Mouse (Mus musculus): ENCODE results near the gene BC147527. TPM values are rescaled to one million over a fixed set of nuclear protein-coding genes. Genes with fewer than 3 reads are reported as not detected.
A peak's percentile ranks its signal among the peaks of the same experiment; 100 is the strongest.
"Not testable (repeated sequence)": the region's sequence is repeated elsewhere in the genome, so short reads cannot be mapped to it uniquely, and the experiment has no call there.

The BC147527 gene
- polyA plus RNA-seq, 1 experiment from 2014 or later, result 0.23 TPM

GRCm38 (mm10) chr13:120300853-120301252 lies 661 bp downstream of the BC147527 start:
- no peak for ATAC-seq
- H3K4me1 ChIP-seq (ENCODE audit: control insufficient read depth, insufficient read depth, low read length), result no peaks in the 10 kb centered on the region

GRCm38 (mm10) chr13:120310749-120311148 lies 10.6 kb downstream of the BC147527 start:
- H3K27me3 ChIP-seq (replicated peaks; ENCODE audit: control insufficient read depth, insufficient read depth, low read length), result no peaks in the 10 kb centered on the region
- no peak for DNase-seq (ENCODE audit: low spot score)
- no peaks in the 10 kb centered on the region for H3K9me3 ChIP-seq (replicated peaks; ENCODE audit: control insufficient read depth, low read length)
- no peak overlapping the region for H3K4me2 ChIP-seq (ENCODE audit: low read length)
- no peaks in the 10 kb centered on the region for H3K4me1 ChIP-seq (ENCODE audit: control insufficient read depth, insufficient read depth, low read length)
- H3K27ac ChIP-seq (ENCODE audit: low read depth, low read length), result no peak overlapping the region
- 84% methylated on average over 4 of the region's 4 CpGs for WGBS
- H3K4me3 ChIP-seq (ENCODE audit: low read depth, low read length), result no peak overlapping the region
- H3K9ac ChIP-seq (ENCODE audit: low read length), result no peak overlapping the region
- no peak for ATAC-seq
- H3K36me3 ChIP-seq (ENCODE audit: control insufficient read depth, insufficient read depth, low read length), result no peaks in the 10 kb centered on the region

More at GRCm38 (mm10) chr13:120300853-120301252, 661 bp downstream of the BC147527 start:
- no peak overlapping the region for H3K4me3 ChIP-seq (ENCODE audit: low read depth, low read length)
- no peak overlapping the region for H3K27ac ChIP-seq (ENCODE audit: low read depth, low read length)
- no peak overlapping the region for H3K9ac ChIP-seq (ENCODE audit: low read length)
- DNase-seq (ENCODE audit: low spot score), result no peak
- H3K27me3 ChIP-seq (replicated peaks; ENCODE audit: control insufficient read depth, insufficient read depth, low read length), result no peaks in the 10 kb centered on the region
- WGBS, result 88% methylated on average over 4 of the region's 4 CpGs
- H3K4me2 ChIP-seq (ENCODE audit: low read length), result no peak overlapping the region
- H3K9me3 ChIP-seq (replicated peaks; ENCODE audit: control insufficient read depth, low read length), result no peaks in the 10 kb centered on the region
- no peaks in the 10 kb centered on the region for H3K36me3 ChIP-seq (ENCODE audit: control insufficient read depth, insufficient read depth, low read length)

GRCm38 (mm10) chr13:120313584-120313983 lies 13.4 kb downstream of the BC147527 start:
- Histone ChIP-seq H3K27ac (ENCODE audit: low read depth, low read length) (no peak overlapping the region), H3K9me3 (replicated peaks; ENCODE audit: control insufficient read depth, low read length) (no peaks in the 10 kb centered on the region), H3K4me2 (ENCODE audit: low read length) (no peak overlapping the region), H3K9ac (ENCODE audit: low read length) (no peak overlapping the region), H3K36me3 (ENCODE audit: control insufficient read depth, insufficient read depth, low read length) (no peaks in the 10 kb centered on the region), H3K4me1 (ENCODE audit: control insufficient read depth, insufficient read depth, low read length) (no peaks in the 10 kb centered on the region), H3K27me3 (replicated peaks; ENCODE audit: control insufficient read depth, insufficient read depth, low read length) (no peaks in the 10 kb centered on the region), H3K4me3 (ENCODE audit: low read depth, low read length) (no peak overlapping the region)
- DNase-seq (ENCODE audit: low spot score), result peak; percentile 5
- ATAC-seq, result no peak
- 48% methylated on average over 14 of the region's 14 CpGs for WGBS

GRCm38 (mm10) chr13:120316578-120316977 lies 16.4 kb downstream of the BC147527 start, which contains the start of gene Tcstv3:
Tcstv3 (plus strand) TSS chr13:120316878.
- not testable (repeated sequence) for ATAC-seq; H3K27ac ChIP-seq (ENCODE audit: low read depth, low read length); H3K36me3 ChIP-seq (ENCODE audit: control insufficient read depth, insufficient read depth, low read length); H3K27me3 ChIP-seq (replicated peaks; ENCODE audit: control insufficient read depth, insufficient read depth, low read length); H3K9ac ChIP-seq (ENCODE audit: low read length); H3K9me3 ChIP-seq (replicated peaks; ENCODE audit: control insufficient read depth, low read length); H3K4me3 ChIP-seq (ENCODE audit: low read depth, low read length); H3K4me1 ChIP-seq (ENCODE audit: control insufficient read depth, insufficient read depth, low read length); H3K4me2 ChIP-seq (ENCODE audit: low read length); DNase-seq (ENCODE audit: low spot score)
- 80% methylated on average over 3 of the region's 3 CpGs for WGBS

GRCm38 (mm10) chr13:120320183-120320582 lies 20.0 kb downstream of the BC147527 start:
- no peak for ATAC-seq
- WGBS, result 76% methylated on average over 3 of the region's 3 CpGs

GRCm38 (mm10) chr13:120320721-120321120 lies 20.5 kb downstream of the BC147527 start:
- ATAC-seq (no peak), DNase-seq (ENCODE audit: low spot score) (peak; percentile 12)
- H3K27ac ChIP-seq (ENCODE audit: low read depth, low read length), result no peak overlapping the region
- no peaks in the 10 kb centered on the region for H3K27me3 ChIP-seq (replicated peaks; ENCODE audit: control insufficient read depth, insufficient read depth, low read length)
- no peak overlapping the region for H3K4me3 ChIP-seq (ENCODE audit: low read depth, low read length)
- H3K9ac ChIP-seq (ENCODE audit: low read length), result no peak overlapping the region
- no peaks in the 10 kb centered on the region for H3K36me3 ChIP-seq (ENCODE audit: control insufficient read depth, insufficient read depth, low read length)
- no peaks in the 10 kb centered on the region for H3K9me3 ChIP-seq (replicated peaks; ENCODE audit: control insufficient read depth, low read length)
- WGBS, result 94% methylated on average over 1 of the region's 1 CpGs
- H3K4me1 ChIP-seq (ENCODE audit: control insufficient read depth, insufficient read depth, low read length), result no peaks in the 10 kb centered on the region
- no peak overlapping the region for H3K4me2 ChIP-seq (ENCODE audit: low read length)

More at GRCm38 (mm10) chr13:120320183-120320582, 20.0 kb downstream of the BC147527 start:
- no peak for DNase-seq (ENCODE audit: low spot score)
- H3K4me1 ChIP-seq (ENCODE audit: control insufficient read depth, insufficient read depth, low read length), result no peaks in the 10 kb centered on the region
- no peak overlapping the region for H3K4me2 ChIP-seq (ENCODE audit: low read length)
- no peak overlapping the region for H3K27ac ChIP-seq (ENCODE audit: low read depth, low read length)
- H3K9ac ChIP-seq (ENCODE audit: low read length), result no peak overlapping the region
- no peaks in the 10 kb centered on the region for H3K27me3 ChIP-seq (replicated peaks; ENCODE audit: control insufficient read depth, insufficient read depth, low read length)
- no peaks in the 10 kb centered on the region for H3K36me3 ChIP-seq (ENCODE audit: control insufficient read depth, insufficient read depth, low read length)
- H3K9me3 ChIP-seq (replicated peaks; ENCODE audit: control insufficient read depth, low read length), result no peaks in the 10 kb centered on the region
- H3K4me3 ChIP-seq (ENCODE audit: low read depth, low read length), result no peak overlapping the region

Other genes with a start within 250 kb of the BC147527 start
- not detected in 2 replicates for gene Gm21188, start 248.2 kb upstream of the BC147527 start, polyA plus RNA-seq (2014; fragmentation: Nextera tagmentation; extraction: Ambion mirVana)
- gene Gm20767, start 160.1 kb upstream of the BC147527 start, polyA plus RNA-seq (2014; fragmentation: Nextera tagmentation; extraction: Ambion mirVana), result not detected in 2 replicates
- not detected in 2 replicates for gene Gm21818, start 128.0 kb upstream of the BC147527 start, polyA plus RNA-seq (2014; fragmentation: Nextera tagmentation; extraction: Ambion mirVana)
- not detected in 2 replicates for gene Gm21762, start 84.4 kb upstream of the BC147527 start, polyA plus RNA-seq (2014; fragmentation: Nextera tagmentation; extraction: Ambion mirVana)
- gene Gm21731, start 61.3 kb upstream of the BC147527 start, polyA plus RNA-seq (2014; fragmentation: Nextera tagmentation; extraction: Ambion mirVana), result not detected in 2 replicates
- not detected in 2 replicates for gene AF067061, start 37.3 kb upstream of the BC147527 start, polyA plus RNA-seq (2014; fragmentation: Nextera tagmentation; extraction: Ambion mirVana)
- gene Tcstv3, start 16.5 kb downstream of the BC147527 start, polyA plus RNA-seq (2014; fragmentation: Nextera tagmentation; extraction: Ambion mirVana), result not detected in 2 replicates